Mouse (Mus musculus): ENCODE data around the gene Tuft1. TPM values are rescaled to one million over a fixed set of nuclear protein-coding genes. Genes with fewer than 3 reads are reported as not detected.

The Tuft1 gene
- total RNA-seq, 2 experiments from 2014 or later: 3.1 to 3.9 TPM

- intact Hi-C loops (cut with DNase I): loop anchor here (10.0 kb wide), 1 partner anchor 294 kb away; no protein-coding TSS in a partner anchor
- DNase-seq: peak; percentile 23 to 28
Observed at GRCm38 (mm10) chr3:94610581-94610980, 48.1 kb downstream of the Tuft1 start.

- intact Hi-C loops (cut with DNase I): loop anchor here (10.0 kb wide), 1 partner anchor 295 kb away; no protein-coding TSS in a partner anchor
- DNase-seq: no peak
Observed at GRCm38 (mm10) chr3:94609621-94610020, 49.1 kb downstream of the Tuft1 start.

GRCm38 (mm10) chr3:94601959-94602358 is 56.7 kb downstream of the Tuft1 start:
- intact Hi-C loops (cut with DNase I): loop anchor here (1.0 to 5.0 kb wide), 3 partner anchors 70 to 235 kb away; no protein-coding TSS in a partner anchor
- DNase-seq: peak; percentile 46 to 69

- DNase-seq: no peak
- intact Hi-C loops (cut with DNase I): no loop called here
Observed at GRCm38 (mm10) chr3:94597224-94597779, 61.4 kb downstream of the Tuft1 start.

- DNase-seq: no peak
- intact Hi-C loops (cut with DNase I): no loop called here
Observed at GRCm38 (mm10) chr3:94595871-94596287, 62.8 kb downstream of the Tuft1 start.

GRCm38 (mm10) chr3:94591066-94591465 is 67.6 kb downstream of the Tuft1 start:
- intact Hi-C loops (cut with DNase I): no loop called here
- no peak for DNase-seq

- no peak for DNase-seq
Observed at GRCm38 (mm10) chr3:94587962-94588361, 70.7 kb downstream of the Tuft1 start.

GRCm38 (mm10) chr3:94582944-94583343 is 75.7 kb downstream of the Tuft1 start:
- intact Hi-C loops (cut with DNase I): loop anchor here (5.0 kb wide), 1 partner anchor 126 kb away; no protein-coding TSS in a partner anchor
- no peak for DNase-seq

More at GRCm38 (mm10) chr3:94587962-94588361, 70.7 kb downstream of the Tuft1 start:
- intact Hi-C loops (cut with DNase I): loop anchor here (5.0 kb wide), 1 partner anchor 276 kb away; the partner anchor contains the start of gene Them4

GRCm38 (mm10) chr3:94582456-94582891 is 76.2 kb downstream of the Tuft1 start, which contains the start of gene Snx27:
TSS of gene Snx27 (minus strand) at chr3:94582716.
- peak; percentile 89 for DNase-seq
- intact Hi-C loops (cut with DNase I): loop anchor here (5.0 kb wide), 1 partner anchor 125 kb away; no protein-coding TSS in a partner anchor

- intact Hi-C loops (cut with DNase I): loop anchor here (5.0 kb wide), 1 partner anchor 125 kb away; no protein-coding TSS in a partner anchor
- no peak for DNase-seq
Observed at GRCm38 (mm10) chr3:94581793-94582455, 76.7 kb downstream of the Tuft1 start.

- DNase-seq: peak in 1 of 2 experiments; percentile 12
- intact Hi-C loops (cut with DNase I): loop anchor here (5.0 kb wide), 1 partner anchor 124 kb away; no protein-coding TSS in a partner anchor
Observed at GRCm38 (mm10) chr3:94581138-94581780, 77.4 kb downstream of the Tuft1 start.

GRCm38 (mm10) chr3:94574506-94574905 is 84.2 kb downstream of the Tuft1 start:
- DNase-seq: no peak
- intact Hi-C loops (cut with DNase I): no loop called here

- DNase-seq: no peak
- intact Hi-C loops (cut with DNase I): no loop called here
Observed at GRCm38 (mm10) chr3:94567242-94567641, 91.4 kb downstream of the Tuft1 start.

GRCm38 (mm10) chr3:94565557-94565956 is 93.1 kb downstream of the Tuft1 start:
- intact Hi-C loops (cut with DNase I): no loop called here
- no peak for DNase-seq

- intact Hi-C loops (cut with DNase I): no loop called here
- no peak for DNase-seq
Observed at GRCm38 (mm10) chr3:94565127-94565526, 93.5 kb downstream of the Tuft1 start.

GRCm38 (mm10) chr3:94564356-94565010 is 94.2 kb downstream of the Tuft1 start:
- DNase-seq: no peak
- intact Hi-C loops (cut with DNase I): no loop called here

- DNase-seq: no peak
- intact Hi-C loops (cut with DNase I): no loop called here
Observed at GRCm38 (mm10) chr3:94563163-94563562, 95.5 kb downstream of the Tuft1 start.

All from heart, postnatal 14 days (tissue).